In genomic region chr14:54705844-54706243, GRCm38 (mm10) we compare ENCODE assay signal across 1 mouse cellular context.
TF ChIP-seq lines count a peak whose summit lies in the region.

No protein-coding gene starts in this region.

TF ChIP-seq in MEL, 35 proteins besides CTCF, POLR2A, EP300 and RAD21 (continued from another document):
- TF ChIP-seq TBP (IDR thresholded peaks at IDR 0.05; ENCODE audit: low read depth, low read length) (0 out of 2 replicates have a peak, but pooled peaks have one; percentile 10), GATA1 (IDR thresholded peaks at IDR 0.05; ENCODE audit: low read depth, low read length) (peak; percentile 96), ZKSCAN1 (IDR thresholded peaks at IDR 0.05; ENCODE audit: low read depth, low read length) (no peak), MYB (IDR thresholded peaks at IDR 0.05; ENCODE audit: low read depth, low read length) (peak; percentile 81), JUND (IDR thresholded peaks at IDR 0.05; ENCODE audit: low read depth, low read length) (peak; percentile 23; the same call in 1 of the 2 replicates), USF2 (IDR thresholded peaks at IDR 0.05; ENCODE audit: borderline replicate concordance in 1 of 2, insufficient read depth in 1 of 2, low read depth in 1 of 2, low read length in 2 of 2) (no peak), MEF2A (IDR thresholded peaks at IDR 0.05; ENCODE audit: extremely low read depth, insufficient replicate concordance, low read depth, low read length, poor library complexity, severe bottlenecking) (no peak), MXI1 (IDR thresholded peaks at IDR 0.05; ENCODE audit: low read depth, low read length) (peak; percentile 25; the same call in 1 of the 2 replicates), CHD2 (IDR thresholded peaks at IDR 0.05; ENCODE audit: low read length) (no peak), CHD1 (IDR thresholded peaks at IDR 0.05; ENCODE audit: low read depth, low read length) (no peak), SMC3 (IDR thresholded peaks at IDR 0.05; ENCODE audit: low read depth, low read length) (no peak), NELFE (IDR thresholded peaks at IDR 0.05; ENCODE audit: low read depth, low read length) (no peak), UBTF (IDR thresholded peaks at IDR 0.05; ENCODE audit: borderline replicate concordance, insufficient read depth, low read depth, low read length) (no peak), E2F4 (IDR thresholded peaks at IDR 0.05; ENCODE audit: borderline replicate concordance, low read depth, low read length) (no peak), POLR2AphosphoS5 (IDR thresholded peaks at IDR 0.05; ENCODE audit: borderline replicate concordance, low read depth, low read length) (no peak), TAL1 (IDR thresholded peaks at IDR 0.05; ENCODE audit: low read length) (peak; percentile 99)
